Mouse (Mus musculus) hindbrain, postnatal 0 days (tissue): ENCODE results near the gene Natd1. TPM values are rescaled to one million over a fixed set of nuclear protein-coding genes. Genes with fewer than 3 reads are reported as not detected.
"Not testable (repeated sequence)": the region's sequence is repeated elsewhere in the genome, so short reads cannot be mapped to it uniquely, and the experiment has no call there.

Experiments
- ATAC-seq: fragments of 200-750 bp; cut with Nextera tagmentation; 2 replicates; pipeline ENCODE4 v1.8.0; 2017; ENCODE audit warnings: mild to moderate bottlenecking, moderate TSS enrichment, moderate library complexity
- DNase-seq: peaks from one replicate; pipeline ENCODE4 v3.0.0-alpha.2; 2015; ENCODE audit warnings: low spot score
- H3K27ac ChIP-seq: fragments of 300-500 bp; sonication (generic); 2 replicates; pipeline ENCODE4 v1.5.1; 2014; ENCODE audit warnings: mild to moderate bottlenecking
- H3K27me3 ChIP-seq: fragments of 300-500 bp; sonication (generic); 2 replicates; pipeline ENCODE4 v1.6.1; 2014; ENCODE audit warnings: low read length, mixed read lengths; ENCODE audit not compliant: insufficient read depth
- H3K36me3 ChIP-seq: fragments of 300-500 bp; sonication (generic); 2 replicates; pipeline ENCODE4 v1.6.1; 2014; ENCODE audit warnings: low read length, mixed read lengths; ENCODE audit not compliant: insufficient read depth
- H3K4me1 ChIP-seq: fragments of 300-500 bp; sonication (generic); 2 replicates; pipeline ENCODE4 v1.6.1; 2014; ENCODE audit warnings: antibody characterized with exemption, low read length, mixed read lengths; ENCODE audit not compliant: insufficient read depth
- H3K4me2 ChIP-seq: fragments of 300-500 bp; sonication (generic); 2 replicates; pipeline ENCODE4 v1.6.1; 2014; ENCODE audit warnings: low read depth, mild to moderate bottlenecking, low read length, moderate library complexity, mixed read lengths
- H3K4me3 ChIP-seq: fragments of 300-500 bp; sonication (generic); 2 replicates; pipeline ENCODE4 v1.5.1; 2014; ENCODE audit warnings: low read length
- H3K9ac ChIP-seq: fragments of 300-500 bp; sonication (generic); replicated peaks from 2 replicates; pipeline ENCODE4 v1.6.1; 2014; ENCODE audit warnings: mild to moderate bottlenecking, low read length, moderate library complexity, mixed read lengths
- H3K9me3 ChIP-seq: fragments of 300-500 bp; sonication (generic); 2 replicates; pipeline ENCODE4 v1.6.1; 2016; ENCODE audit warnings: low read length, mixed read lengths
- CTCF ChIP-seq: IDR thresholded peaks from 2 replicates; pipeline ENCODE4 v1.5.1; 2016; ENCODE audit warnings: antibody characterized with exemption, control low read depth, low read depth
- WGBS: fragments of 180-500 bp; shearing (Covaris S2); extraction: QIAGEN DNeasy Blood & Tissue Kit; methylation state at CpG from one replicate; pipeline ENCODE4 v1.1.7; 2014; 5-methylcytosine and 5-hydroxymethylcytosine counted together
- polyA plus RNA-seq: library from polyadenylated mRNA; unstranded; fragments of >200 nt; fragmentation: Nextera tagmentation; extraction: Ambion mirVana; gene quantifications from 2 replicates; pipeline ENCODE4 v1.2.1, GENCODE M21; 2015
- total RNA-seq: library from RNA; depleted of rRNA; stranded (reverse); fragments of >200 nt; gene quantifications from 2 replicates; pipeline ENCODE4 v1.2.3, GENCODE M21; 2014

Natd1 gene
- total and polyA plus RNA-seq, 2 experiments from 2014 or later, result 16.0 to 38.7 TPM

- Histone ChIP-seq H3K4me1 (no peaks in the 10 kb centered on the region; the same call in 1 of the 2 replicates), H3K27ac (no peak overlapping the region), H3K27me3 (no peaks in the 10 kb centered on the region), H3K4me2 (no peak overlapping the region), H3K9me3 (no peaks in the 10 kb centered on the region), H3K36me3 (no peaks in the 10 kb centered on the region), H3K4me3 (no peak overlapping the region), H3K9ac (no peak overlapping the region)
- WGBS, result 89% methylated on average over 4 of the region's 4 CpGs
- ATAC-seq (no peak), DNase-seq (no peak)
- TF ChIP-seq CTCF, result no peak
Observed at GRCm38 (mm10) chr11:60880559-60880958, 34.0 kb downstream of the Natd1 start.

- Histone ChIP-seq H3K36me3 (no peaks in the 10 kb centered on the region), H3K27ac (peak overlapping the region; percentile 89), H3K9ac (peak overlapping the region; percentile 91), H3K27me3 (no peaks in the 10 kb centered on the region), H3K4me1 (no peaks in the 10 kb centered on the region; the same call in 1 of the 2 replicates), H3K4me3 (peak overlapping the region; percentile 96), H3K9me3 (no peaks in the 10 kb centered on the region), H3K4me2 (peak overlapping the region; percentile 73)
- ATAC-seq (no peak; the same call in 1 of the 2 replicates), DNase-seq (peak; percentile 83)
- peak; percentile 82 for TF ChIP-seq CTCF
- WGBS, result under 1% methylated on average over 11 of the region's 11 CpGs
Observed at GRCm38 (mm10) chr11:60879423-60879822, 35.1 kb downstream of the Natd1 start.

- peak within 1 kb of the TSS; percentile 91 for H3K9ac ChIP-seq
- under 1% methylated on average over 57 of the region's 62 CpGs for WGBS
Observed at GRCm38 (mm10) chr11:60878675-60879294, 35.8 kb downstream of the Natd1 start, which contains the start of gene Tmem11. Gene Tmem11, minus strand, starts transcription at chr11:60879272.

GRCm38 (mm10) chr11:60878056-60878612 lies 36.4 kb downstream of the Natd1 start:
- Histone ChIP-seq H3K36me3 (no peaks in the 10 kb centered on the region), H3K27me3 (no peaks in the 10 kb centered on the region), H3K4me3 (peak overlapping the region; percentile 96), H3K27ac (peak overlapping the region; percentile 90), H3K9me3 (no peaks in the 10 kb centered on the region), H3K4me1 (no peaks in the 10 kb centered on the region; the same call in 1 of the 2 replicates), H3K4me2 (peak overlapping the region; percentile 72), H3K9ac (peak overlapping the region; percentile 91)
- TF ChIP-seq CTCF, result peak; percentile 43
- ATAC-seq, result peak; percentile 74
- WGBS, result under 1% methylated on average over 29 of the region's 52 CpGs
- DNase-seq, result peak; percentile 59

More at GRCm38 (mm10) chr11:60878675-60879294, 35.8 kb downstream of the Natd1 start, which contains the start of gene Tmem11:
- H3K36me3 ChIP-seq, result no peaks in the 10 kb centered on the region
- peak; percentile 99 for DNase-seq
- peak within 1 kb of the TSS; percentile 90 for H3K27ac ChIP-seq
- TF ChIP-seq CTCF, result peak; percentile 43
- peak within 1 kb of the TSS; percentile 96 for H3K4me3 ChIP-seq
- no peaks in the 10 kb centered on the region for H3K27me3 ChIP-seq
- no peaks in the 10 kb centered on the region; the same call in 1 of the 2 replicates for H3K4me1 ChIP-seq
- peak; percentile 100 for ATAC-seq
- H3K9me3 ChIP-seq, result no peaks in the 10 kb centered on the region
- peak within 1 kb of the TSS; percentile 73 for H3K4me2 ChIP-seq

GRCm38 (mm10) chr11:60873101-60873500 lies 41.4 kb downstream of the Natd1 start:
- Histone ChIP-seq H3K27me3 (no peaks in the 10 kb centered on the region), H3K9ac (no peak overlapping the region), H3K4me1 (no peaks in the 10 kb centered on the region; the same call in 1 of the 2 replicates), H3K36me3 (no peaks in the 10 kb centered on the region), H3K9me3 (no peaks in the 10 kb centered on the region), H3K4me2 (no peak overlapping the region), H3K27ac (no peak overlapping the region), H3K4me3 (no peak overlapping the region)
- WGBS, result 88% methylated on average over 6 of the region's 6 CpGs
- TF ChIP-seq CTCF, result no peak
- DNase-seq (no peak), ATAC-seq (no peak)

GRCm38 (mm10) chr11:60871409-60871808 lies 43.1 kb downstream of the Natd1 start:
- Histone ChIP-seq H3K27me3 (no peaks in the 10 kb centered on the region), H3K4me1 (no peaks in the 10 kb centered on the region), H3K4me3 (no peak overlapping the region), H3K36me3 (no peaks in the 10 kb centered on the region), H3K9me3 (no peaks in the 10 kb centered on the region), H3K9ac (no peak overlapping the region), H3K27ac (no peak overlapping the region), H3K4me2 (no peak overlapping the region)
- ATAC-seq (no peak), DNase-seq (no peak)
- TF ChIP-seq CTCF, result no peak
- WGBS, result 82% methylated on average over 4 of the region's 4 CpGs

GRCm38 (mm10) chr11:60869471-60869870 lies 45.1 kb downstream of the Natd1 start:
- WGBS, result over 99% methylated on average over 6 of the region's 6 CpGs
- DNase-seq, H3K4me2 ChIP-seq, H3K4me3 ChIP-seq, H3K36me3 ChIP-seq, H3K4me1 ChIP-seq, H3K27me3 ChIP-seq, H3K9me3 ChIP-seq, H3K9ac ChIP-seq, ATAC-seq, H3K27ac ChIP-seq: not testable (repeated sequence)
